Mouse (Mus musculus): ENCODE measurements around the gene Snai1.

The Snai1 gene

GRCm38 (mm10) chr2:167537476-167538297 lies at the start of gene Snai1:
Gene Snai1, plus strand, starts transcription at chr2:167538195.
- DNase-seq = peak; percentile 93

GRCm38 (mm10) chr2:167490813-167491525 lies 47.0 kb upstream of the Snai1 start:
- no peak for DNase-seq

GRCm38 (mm10) chr2:167491757-167492708 lies 46.0 kb upstream of the Snai1 start, which contains the start of gene Rnf114:
Gene Rnf114, plus strand, starts transcription at chr2:167492645.
- DNase-seq = peak; percentile 62

GRCm38 (mm10) chr2:167492713-167493636 lies 45.0 kb upstream of the Snai1 start, which contains the start of gene Spata2:
Gene Spata2, minus strand, starts transcription at chr2:167492887.
- DNase-seq = peak; percentile 95

GRCm38 (mm10) chr2:167496437-167496836 lies 41.6 kb upstream of the Snai1 start:
- DNase-seq = no peak

- DNase-seq = peak; percentile 77
Observed at GRCm38 (mm10) chr2:167497272-167497671, 40.7 kb upstream of the Snai1 start.

GRCm38 (mm10) chr2:167502554-167503252 lies 35.3 kb upstream of the Snai1 start:
- DNase-seq = peak; percentile 31

GRCm38 (mm10) chr2:167503253-167503895 lies 34.6 kb upstream of the Snai1 start:
- DNase-seq = peak; percentile 97

GRCm38 (mm10) chr2:167503896-167504349 lies 34.1 kb upstream of the Snai1 start:
- DNase-seq = peak; percentile 76

- DNase-seq = peak; percentile 38
Observed at GRCm38 (mm10) chr2:167505127-167505526, 32.9 kb upstream of the Snai1 start.

- no peak for DNase-seq
Observed at GRCm38 (mm10) chr2:167506546-167507260, 31.3 kb upstream of the Snai1 start.

GRCm38 (mm10) chr2:167507719-167508385 lies 30.1 kb upstream of the Snai1 start:
- DNase-seq = no peak

- DNase-seq = no peak
Observed at GRCm38 (mm10) chr2:167508569-167508968, 29.4 kb upstream of the Snai1 start.

- DNase-seq = peak; percentile 57
Observed at GRCm38 (mm10) chr2:167510485-167510884, 27.5 kb upstream of the Snai1 start.

- DNase-seq = no peak
Observed at GRCm38 (mm10) chr2:167512365-167512764, 25.6 kb upstream of the Snai1 start.

GRCm38 (mm10) chr2:167512970-167513369 lies 25.0 kb upstream of the Snai1 start:
- peak; percentile 48 for DNase-seq

GRCm38 (mm10) chr2:167514641-167515040 lies 23.4 kb upstream of the Snai1 start:
- no peak for DNase-seq

- no peak for DNase-seq
Observed at GRCm38 (mm10) chr2:167515688-167516087, 22.3 kb upstream of the Snai1 start.
